ENCODE assay signal across 20 mouse cellular contexts in genomic region chr7:30526981-30527380, GRCm38 (mm10). TPM values are rescaled to one million over a fixed set of nuclear protein-coding genes. Genes with fewer than 3 reads are reported as not detected.
DNase-seq lines count a peak whose midpoint lies in the region; ATAC-seq and TF ChIP-seq lines count a peak whose summit lies in the region.
"Had no signal": no experiment of that assay in that cellular context is flagged by ENCODE, and none has a peak within 500 bp of the region (broad histone marks: within the 10 kb centered on the region; RNA-seq: fewer than 3 reads in every experiment).

No protein-coding gene starts in this region.

- no peak for DNase-seq in hindbrain, embryonic 14.5 days (ENCODE audit: low spot score)
- DNase-seq in limb, embryonic 14.5 days (ENCODE audit: low spot score) = no peak
- no peak for DNase-seq in right cerebral cortex, postnatal 4 days
- DNase-seq: cerebellum, postnatal 14 days; gastrocnemius, postnatal 14 days; kidney, postnatal 36 days; left cerebral cortex, postnatal 4 days had no signal

- no peak overlapping the region for H3K4me3 ChIP-seq in hindbrain, embryonic 13.5 days
- no peak overlapping the region for H3K4me3 ChIP-seq in hindbrain, embryonic 14.5 days (replicated peaks; ENCODE audit: low read length)
- no peak overlapping the region for H3K4me3 ChIP-seq in midbrain, embryonic 13.5 days (replicated peaks)
- no peak overlapping the region for H3K4me3 ChIP-seq in midbrain, embryonic 15.5 days
- peak overlapping the region; percentile 27 for H3K4me3 ChIP-seq in embryonic facial prominence, embryonic 13.5 days
- H3K4me3 ChIP-seq in limb, embryonic 14.5 days (replicated peaks; ENCODE audit: low read length) = no peak overlapping the region
- H3K4me3 ChIP-seq: heart, embryonic 12.5 days; hindbrain, embryonic 15.5 days; megakaryocyte, embryonic 14.5 days; neural tube, embryonic 13.5 days; stomach, embryonic 15.5 days had no signal

- 80% methylated on average over 14 of the region's 14 CpGs for WGBS in hindbrain, embryonic 13.5 days
- WGBS in hindbrain, embryonic 14.5 days = 86% methylated on average over 14 of the region's 14 CpGs
- 83% methylated on average over 14 of the region's 14 CpGs for WGBS in midbrain, embryonic 13.5 days
- WGBS in midbrain, embryonic 15.5 days = 74% methylated on average over 14 of the region's 14 CpGs
- 78% methylated on average over 14 of the region's 14 CpGs for WGBS in embryonic facial prominence, embryonic 13.5 days
- WGBS in limb, embryonic 14.5 days = 90% methylated on average over 14 of the region's 14 CpGs

- no peaks in the 10 kb centered on the region for H3K27me3 ChIP-seq in hindbrain, embryonic 13.5 days
- H3K27me3 ChIP-seq in hindbrain, embryonic 14.5 days (ENCODE audit: control insufficient read depth, insufficient read depth, low read length) = no peaks in the 10 kb centered on the region
- no peaks in the 10 kb centered on the region for H3K27me3 ChIP-seq in midbrain, embryonic 13.5 days
- no peaks in the 10 kb centered on the region for H3K27me3 ChIP-seq in midbrain, embryonic 15.5 days (replicated peaks)
- no peaks in the 10 kb centered on the region for H3K27me3 ChIP-seq in embryonic facial prominence, embryonic 13.5 days
- no peaks in the 10 kb centered on the region for H3K27me3 ChIP-seq in limb, embryonic 14.5 days (ENCODE audit: control insufficient read depth, insufficient read depth, low read length)
- H3K27me3 ChIP-seq: hindbrain, embryonic 15.5 days; megakaryocyte, embryonic 14.5 days; neural tube, embryonic 13.5 days; stomach, embryonic 15.5 days had no signal

- H3K4me2 ChIP-seq in hindbrain, embryonic 13.5 days = no peak overlapping the region
- no peak overlapping the region for H3K4me2 ChIP-seq in hindbrain, embryonic 14.5 days (replicated peaks)
- no peak overlapping the region for H3K4me2 ChIP-seq in midbrain, embryonic 13.5 days (replicated peaks)
- H3K4me2 ChIP-seq in midbrain, embryonic 15.5 days = no peak overlapping the region
- H3K4me2 ChIP-seq in embryonic facial prominence, embryonic 13.5 days = peak overlapping the region; percentile 53
- no peak overlapping the region for H3K4me2 ChIP-seq in limb, embryonic 14.5 days (replicated peaks; ENCODE audit: low read depth, low read length, severe bottlenecking)
- H3K4me2 ChIP-seq: hindbrain, embryonic 15.5 days had no signal

- H3K4me1 ChIP-seq in hindbrain, embryonic 13.5 days (replicated peaks) = peaks cover 32% of the 10 kb centered on the region
- H3K4me1 ChIP-seq in hindbrain, embryonic 14.5 days (replicated peaks; ENCODE audit: control insufficient read depth, insufficient read depth, low read length) = peaks cover 8% of the 10 kb centered on the region
- H3K4me1 ChIP-seq in midbrain, embryonic 13.5 days (replicated peaks) = peaks cover 35% of the 10 kb centered on the region
- H3K4me1 ChIP-seq in midbrain, embryonic 15.5 days = peaks cover 9% of the 10 kb centered on the region
- H3K4me1 ChIP-seq in embryonic facial prominence, embryonic 13.5 days = peaks cover 26% of the 10 kb centered on the region
- H3K4me1 ChIP-seq in limb, embryonic 14.5 days (ENCODE audit: control insufficient read depth, insufficient read depth, low read length) = peaks cover 8% of the 10 kb centered on the region; the same call in 1 of the 2 replicates
- H3K4me1 ChIP-seq: megakaryocyte, embryonic 14.5 days had no signal

- H3K36me3 ChIP-seq in hindbrain, embryonic 13.5 days = peaks cover 94% of the 10 kb centered on the region
- H3K36me3 ChIP-seq in hindbrain, embryonic 14.5 days (replicated peaks; ENCODE audit: control insufficient read depth, insufficient read depth) = peaks cover 100% of the 10 kb centered on the region
- H3K36me3 ChIP-seq in midbrain, embryonic 13.5 days = peaks cover 98% of the 10 kb centered on the region
- peaks cover 85% of the 10 kb centered on the region for H3K36me3 ChIP-seq in midbrain, embryonic 15.5 days (replicated peaks)
- H3K36me3 ChIP-seq in embryonic facial prominence, embryonic 13.5 days = peaks cover 93% of the 10 kb centered on the region
- H3K36me3 ChIP-seq in limb, embryonic 14.5 days (ENCODE audit: control insufficient read depth, insufficient read depth, low read length) = peaks cover 80% of the 10 kb centered on the region

- no peak overlapping the region for H3K27ac ChIP-seq in hindbrain, embryonic 13.5 days
- no peak overlapping the region for H3K27ac ChIP-seq in hindbrain, embryonic 14.5 days
- H3K27ac ChIP-seq in midbrain, embryonic 13.5 days = no peak overlapping the region
- H3K27ac ChIP-seq in midbrain, embryonic 15.5 days = no peak overlapping the region
- peak overlapping the region; percentile 84 for H3K27ac ChIP-seq in embryonic facial prominence, embryonic 13.5 days
- H3K27ac ChIP-seq in limb, embryonic 14.5 days (replicated peaks; ENCODE audit: low read depth, low read length) = no peak overlapping the region
- H3K27ac ChIP-seq: hindbrain, embryonic 15.5 days; neural tube, embryonic 13.5 days had no signal

- TF ChIP-seq POLR2A in limb, embryonic 14.5 days (IDR thresholded peaks at IDR 0.05; ENCODE audit: borderline replicate concordance, extremely low read depth, insufficient read depth, insufficient read length) = no peak

- ATAC-seq in hindbrain, embryonic 13.5 days (ENCODE audit: low FRiP score) = no peak
- no peak for ATAC-seq in hindbrain, embryonic 14.5 days (ENCODE audit: low FRiP score)
- no peak; the same call in 1 of the 2 replicates for ATAC-seq in midbrain, embryonic 13.5 days
- ATAC-seq in midbrain, embryonic 15.5 days (replicated peaks) = no peak
- ATAC-seq in embryonic facial prominence, embryonic 13.5 days (ENCODE audit: insufficient number of reproducible peaks, insufficient read depth, low FRiP score, low TSS enrichment, low read depth) = no peak
- ATAC-seq in limb, embryonic 14.5 days (ENCODE audit: low FRiP score, low read depth) = no peak
- ATAC-seq: forebrain, embryonic 16.5 days; liver, postnatal 0 days had no signal

- no peaks in the 10 kb centered on the region for H3K9me3 ChIP-seq in hindbrain, embryonic 13.5 days
- no peaks in the 10 kb centered on the region for H3K9me3 ChIP-seq in hindbrain, embryonic 14.5 days (ENCODE audit: control insufficient read depth, low read length)
- no peaks in the 10 kb centered on the region for H3K9me3 ChIP-seq in midbrain, embryonic 13.5 days
- H3K9me3 ChIP-seq in midbrain, embryonic 15.5 days = no peaks in the 10 kb centered on the region
- H3K9me3 ChIP-seq in embryonic facial prominence, embryonic 13.5 days = no peaks in the 10 kb centered on the region
- H3K9me3 ChIP-seq in limb, embryonic 14.5 days (ENCODE audit: control insufficient read depth, low read length) = no peaks in the 10 kb centered on the region
- H3K9me3 ChIP-seq: heart, embryonic 12.5 days; hindbrain, embryonic 15.5 days; megakaryocyte, embryonic 14.5 days; neural tube, embryonic 13.5 days; stomach, embryonic 15.5 days had no signal

- 0 out of 2 replicates have a peak overlapping the region, but pooled peaks have one; percentile 53 for H3K9ac ChIP-seq in hindbrain, embryonic 13.5 days
- H3K9ac ChIP-seq in hindbrain, embryonic 14.5 days = no peak overlapping the region
- peak overlapping the region; percentile 53 for H3K9ac ChIP-seq in midbrain, embryonic 13.5 days (replicated peaks)
- H3K9ac ChIP-seq in midbrain, embryonic 15.5 days = no peak overlapping the region
- peak overlapping the region; percentile 64; the same call in 1 of the 2 replicates for H3K9ac ChIP-seq in embryonic facial prominence, embryonic 13.5 days
- H3K9ac ChIP-seq in limb, embryonic 14.5 days (ENCODE audit: low read depth, low read length, severe bottlenecking) = 0 out of 2 replicates have a peak overlapping the region, but pooled peaks have one; percentile 18
- H3K9ac ChIP-seq: hindbrain, embryonic 15.5 days; liver, postnatal 0 days; neural tube, embryonic 13.5 days; stomach, embryonic 15.5 days had no signal

RNA-seq across cellular contexts. Expression of gene Arhgap33, which starts 7.9 kb away (rescaled TPM):
- polyA plus RNA-seq in hindbrain, embryonic 13.5 days (2015; fragmentation: Nextera tagmentation; extraction: Ambion mirVana) = 103 and 111 TPM in 2 replicates
- polyA plus RNA-seq in hindbrain, embryonic 14.5 days (2014; fragmentation: Nextera tagmentation; extraction: Ambion mirVana) = 112 TPM in 2 replicates
- 106 and 114 TPM in 2 replicates for polyA plus RNA-seq in midbrain, embryonic 13.5 days (2015; fragmentation: Nextera tagmentation; extraction: Ambion mirVana)
- 144 and 158 TPM in 2 replicates for polyA plus RNA-seq in midbrain, embryonic 15.5 days (2015; fragmentation: Nextera tagmentation; extraction: Ambion mirVana)
- 16.4 and 17.5 TPM in 2 replicates for polyA plus RNA-seq in embryonic facial prominence, embryonic 13.5 days (2015; fragmentation: Nextera tagmentation; extraction: Ambion mirVana)
- polyA plus RNA-seq in limb, embryonic 14.5 days (2012; rRNA removed) = 66.1 and 91.7 TPM in 2 replicates
- 9.7 and 14.2 TPM in 2 replicates for polyA plus RNA-seq in limb, embryonic 14.5 days (2014; fragmentation: Nextera tagmentation; extraction: Ambion mirVana)

RNA-seq across cellular contexts. Expression of gene Hspb6, which starts 25.0 kb away (rescaled TPM):
- polyA plus RNA-seq in hindbrain, embryonic 13.5 days (2015; fragmentation: Nextera tagmentation; extraction: Ambion mirVana) = 7.8 and 7.9 TPM in 2 replicates
- 9.3 and 12.6 TPM in 2 replicates for polyA plus RNA-seq in hindbrain, embryonic 14.5 days (2014; fragmentation: Nextera tagmentation; extraction: Ambion mirVana)
- 5.7 and 6.6 TPM in 2 replicates for polyA plus RNA-seq in midbrain, embryonic 13.5 days (2015; fragmentation: Nextera tagmentation; extraction: Ambion mirVana)
- 7.8 and 9.9 TPM in 2 replicates for polyA plus RNA-seq in midbrain, embryonic 15.5 days (2015; fragmentation: Nextera tagmentation; extraction: Ambion mirVana)
- polyA plus RNA-seq in embryonic facial prominence, embryonic 13.5 days (2015; fragmentation: Nextera tagmentation; extraction: Ambion mirVana) = 16.5 and 21.0 TPM in 2 replicates
- 15.4 and 18.6 TPM in 2 replicates for polyA plus RNA-seq in limb, embryonic 14.5 days (2012; rRNA removed)
- 15.7 and 16.8 TPM in 2 replicates for polyA plus RNA-seq in limb, embryonic 14.5 days (2014; fragmentation: Nextera tagmentation; extraction: Ambion mirVana)

RNA-seq across cellular contexts. Expression of gene Proser3, which starts 25.1 kb away (rescaled TPM):
- polyA plus RNA-seq in hindbrain, embryonic 13.5 days (2015; fragmentation: Nextera tagmentation; extraction: Ambion mirVana) = 8.1 and 8.4 TPM in 2 replicates
- polyA plus RNA-seq in hindbrain, embryonic 14.5 days (2014; fragmentation: Nextera tagmentation; extraction: Ambion mirVana) = 10.4 and 11.0 TPM in 2 replicates
- polyA plus RNA-seq in midbrain, embryonic 13.5 days (2015; fragmentation: Nextera tagmentation; extraction: Ambion mirVana) = 8.7 and 12.3 TPM in 2 replicates
- polyA plus RNA-seq in midbrain, embryonic 15.5 days (2015; fragmentation: Nextera tagmentation; extraction: Ambion mirVana) = 7.7 and 9.4 TPM in 2 replicates
- polyA plus RNA-seq in embryonic facial prominence, embryonic 13.5 days (2015; fragmentation: Nextera tagmentation; extraction: Ambion mirVana) = 15.8 and 17.4 TPM in 2 replicates
- 31.8 and 47.3 TPM in 2 replicates for polyA plus RNA-seq in limb, embryonic 14.5 days (2012; rRNA removed)
- polyA plus RNA-seq in limb, embryonic 14.5 days (2014; fragmentation: Nextera tagmentation; extraction: Ambion mirVana) = 9.4 and 10.8 TPM in 2 replicates

RNA-seq across cellular contexts. Expression of gene Lin37, which starts 32.7 kb away (rescaled TPM):
- 51.7 and 57.9 TPM in 2 replicates for polyA plus RNA-seq in hindbrain, embryonic 13.5 days (2015; fragmentation: Nextera tagmentation; extraction: Ambion mirVana)
- polyA plus RNA-seq in hindbrain, embryonic 14.5 days (2014; fragmentation: Nextera tagmentation; extraction: Ambion mirVana) = 49.2 and 49.4 TPM in 2 replicates
- 54.4 and 60.4 TPM in 2 replicates for polyA plus RNA-seq in midbrain, embryonic 13.5 days (2015; fragmentation: Nextera tagmentation; extraction: Ambion mirVana)
- polyA plus RNA-seq in midbrain, embryonic 15.5 days (2015; fragmentation: Nextera tagmentation; extraction: Ambion mirVana) = 53.6 and 63.8 TPM in 2 replicates
- 44.1 and 47.7 TPM in 2 replicates for polyA plus RNA-seq in embryonic facial prominence, embryonic 13.5 days (2015; fragmentation: Nextera tagmentation; extraction: Ambion mirVana)
- 35.8 and 38.7 TPM in 2 replicates for polyA plus RNA-seq in limb, embryonic 14.5 days (2012; rRNA removed)
- polyA plus RNA-seq in limb, embryonic 14.5 days (2014; fragmentation: Nextera tagmentation; extraction: Ambion mirVana) = 38.5 and 45.8 TPM in 2 replicates

RNA-seq across cellular contexts. Expression of gene Prodh2, which starts 33.6 kb away (rescaled TPM):
- polyA plus RNA-seq in hindbrain, embryonic 13.5 days (2015; fragmentation: Nextera tagmentation; extraction: Ambion mirVana) = not detected in 2 replicates
- polyA plus RNA-seq in hindbrain, embryonic 14.5 days (2014; fragmentation: Nextera tagmentation; extraction: Ambion mirVana) = 0.48 TPM in 1 of 2 replicates, not detected in the other
- not detected in 2 replicates for polyA plus RNA-seq in midbrain, embryonic 13.5 days (2015; fragmentation: Nextera tagmentation; extraction: Ambion mirVana)
- polyA plus RNA-seq in midbrain, embryonic 15.5 days (2015; fragmentation: Nextera tagmentation; extraction: Ambion mirVana) = not detected in 2 replicates
- polyA plus RNA-seq in embryonic facial prominence, embryonic 13.5 days (2015; fragmentation: Nextera tagmentation; extraction: Ambion mirVana) = 0.73 TPM in 1 of 2 replicates, not detected in the other
- 0.04 and 0.11 TPM in 2 replicates for polyA plus RNA-seq in limb, embryonic 14.5 days (2012; rRNA removed)
- not detected in 2 replicates for polyA plus RNA-seq in limb, embryonic 14.5 days (2014; fragmentation: Nextera tagmentation; extraction: Ambion mirVana)
- polyA plus RNA-seq: embryonic facial prominence, embryonic 11.5 days; forebrain, embryonic 16.5 days; neural tube, embryonic 13.5 days; urinary bladder, adult 2 months had no signal

Comparison
In these comparisons a context has a peak if more than half of its experiments do, and no peak if none do; other contexts are left out.
1. H3K9ac ChIP-seq: peak in hindbrain, embryonic 13.5 days (single experiment), midbrain, embryonic 13.5 days (single experiment), embryonic facial prominence, embryonic 13.5 days (single experiment) and limb, embryonic 14.5 days (single experiment); none in hindbrain, embryonic 14.5 days (single experiment) and midbrain, embryonic 15.5 days (single experiment).